Comparison of ENCODE assay signal across 9 mouse cellular contexts in genomic region chr15:99421152-99421551, GRCm38 (mm10). TPM values are rescaled to one million over a fixed set of nuclear protein-coding genes. Genes with fewer than 3 reads are reported as not detected.
DNase-seq lines count a peak whose midpoint lies in the region; ATAC-seq and TF ChIP-seq lines count a peak whose summit lies in the region.
"Had no signal": no experiment of that assay in that cellular context is flagged by ENCODE, and none has a peak within 500 bp of the region (broad histone marks: within the 10 kb centered on the region; RNA-seq: fewer than 3 reads in every experiment).

No protein-coding gene starts in this region.

- H3K36me3 ChIP-seq in kidney, adult 2 months (ENCODE audit: control insufficient read depth, insufficient read depth, low read length), result no peaks in the 10 kb centered on the region
- peaks cover 48% of the 10 kb centered on the region for H3K36me3 ChIP-seq in embryonic facial prominence, embryonic 13.5 days
- peaks cover 42% of the 10 kb centered on the region for H3K36me3 ChIP-seq in hindbrain, embryonic 14.5 days (replicated peaks; ENCODE audit: control insufficient read depth, insufficient read depth)

- peak overlapping the region; percentile 46 for H3K4me2 ChIP-seq in embryonic facial prominence, embryonic 13.5 days
- H3K4me2 ChIP-seq in hindbrain, embryonic 14.5 days (replicated peaks), result 0 out of 2 replicates have a peak overlapping the region, but pooled peaks have one; percentile 40

- peak overlapping the region; percentile 90 for H3K27ac ChIP-seq in kidney, adult 2 months (ENCODE audit: insufficient read depth, low read depth, low read length)
- peak overlapping the region; percentile 89 for H3K27ac ChIP-seq in embryonic facial prominence, embryonic 13.5 days
- peak overlapping the region; percentile 44 for H3K27ac ChIP-seq in hindbrain, embryonic 14.5 days

- WGBS in kidney, adult 2 months, result 65% methylated on average over 9 of the region's 9 CpGs
- 70% methylated on average over 9 of the region's 9 CpGs for WGBS in embryonic facial prominence, embryonic 13.5 days
- WGBS in hindbrain, embryonic 14.5 days, result 81% methylated on average over 9 of the region's 9 CpGs

- H3K4me3 ChIP-seq in kidney, adult 2 months (ENCODE audit: insufficient read depth, low read depth, low read length), result no peak overlapping the region
- H3K4me3 ChIP-seq in embryonic facial prominence, embryonic 13.5 days, result no peak overlapping the region
- H3K4me3 ChIP-seq in hindbrain, embryonic 14.5 days (replicated peaks; ENCODE audit: low read length), result no peak overlapping the region

- H3K27me3 ChIP-seq in kidney, adult 2 months (replicated peaks; ENCODE audit: control insufficient read depth, insufficient read depth, low read length), result no peaks in the 10 kb centered on the region
- H3K27me3 ChIP-seq in embryonic facial prominence, embryonic 13.5 days, result no peaks in the 10 kb centered on the region
- H3K27me3 ChIP-seq in hindbrain, embryonic 14.5 days (ENCODE audit: control insufficient read depth, insufficient read depth, low read length), result no peaks in the 10 kb centered on the region
- H3K27me3 ChIP-seq: Patski had no signal

- no peak for TF ChIP-seq CTCF in kidney, adult 2 months (conservative IDR thresholded peaks at IDR 0.05; ENCODE audit: insufficient read depth, insufficient read length, low read depth, low read length)

- H3K9me3 ChIP-seq in embryonic facial prominence, embryonic 13.5 days, result no peaks in the 10 kb centered on the region
- H3K9me3 ChIP-seq in hindbrain, embryonic 14.5 days (ENCODE audit: control insufficient read depth, low read length), result no peaks in the 10 kb centered on the region

- H3K4me1 ChIP-seq in kidney, adult 2 months (ENCODE audit: control insufficient read depth, insufficient read depth, low read length), result peaks cover 6% of the 10 kb centered on the region; the same call in 1 of the 2 replicates
- H3K4me1 ChIP-seq in embryonic facial prominence, embryonic 13.5 days, result peaks cover 32% of the 10 kb centered on the region
- peaks cover 10% of the 10 kb centered on the region for H3K4me1 ChIP-seq in hindbrain, embryonic 14.5 days (replicated peaks; ENCODE audit: control insufficient read depth, insufficient read depth, low read length)

- no peak for TF ChIP-seq POLR2A in kidney, adult 2 months (IDR thresholded peaks at IDR 0.05; ENCODE audit: low read depth, low read length)

- ATAC-seq in embryonic facial prominence, embryonic 13.5 days (ENCODE audit: insufficient number of reproducible peaks, insufficient read depth, low FRiP score, low TSS enrichment, low read depth), result no peak
- ATAC-seq in hindbrain, embryonic 14.5 days (ENCODE audit: low FRiP score), result no peak
- ATAC-seq: Patski had no signal

- H3K9ac ChIP-seq in embryonic facial prominence, embryonic 13.5 days, result no peak overlapping the region
- no peak overlapping the region for H3K9ac ChIP-seq in hindbrain, embryonic 14.5 days

- DNase-seq in kidney, adult 2 months, result peak; percentile 43
- DNase-seq in kidney, postnatal 25 days, result no peak
- DNase-seq in hindbrain, embryonic 14.5 days (ENCODE audit: low spot score), result no peak
- peak; percentile 68 for DNase-seq in lung, postnatal 10 days
- DNase-seq in urinary bladder, postnatal 25 days (ENCODE audit: low spot score), result no peak
- DNase-seq in right cerebral cortex, postnatal 4 days, result no peak
- DNase-seq in gastrocnemius, postnatal 4 days (ENCODE audit: low spot score in 2 of 2), result no peak

RNA-seq across cellular contexts. Expression of gene Tmbim6, which starts 28.5 kb away (rescaled TPM):
- polyA plus RNA-seq in kidney, adult 2 months (2012; rRNA removed), result 2,322 and 2,701 TPM in 2 replicates
- polyA plus RNA-seq in embryonic facial prominence, embryonic 13.5 days (2015; fragmentation: Nextera tagmentation; extraction: Ambion mirVana), result 266 and 285 TPM in 2 replicates
- 262 and 272 TPM in 2 replicates for polyA plus RNA-seq in hindbrain, embryonic 14.5 days (2014; fragmentation: Nextera tagmentation; extraction: Ambion mirVana)
- 100 to 1,000 TPM; 205 to 215 TPM for total RNA-seq in gastrocnemius, postnatal 4 days (2021)

RNA-seq across cellular contexts. Expression of gene Nckap5l, which starts 36.4 kb away (rescaled TPM):
- polyA plus RNA-seq in kidney, adult 2 months (2012; rRNA removed), result 3.1 and 3.9 TPM in 2 replicates
- polyA plus RNA-seq in embryonic facial prominence, embryonic 13.5 days (2015; fragmentation: Nextera tagmentation; extraction: Ambion mirVana), result 9.4 and 10.3 TPM in 2 replicates
- polyA plus RNA-seq in hindbrain, embryonic 14.5 days (2014; fragmentation: Nextera tagmentation; extraction: Ambion mirVana), result 16.2 and 19.3 TPM in 2 replicates
- 10 to 100 TPM; 37.2 to 39.4 TPM for total RNA-seq in gastrocnemius, postnatal 4 days (2021)

RNA-seq across cellular contexts. Expression of gene Fmnl3, which starts 50.9 kb away (rescaled TPM):
- polyA plus RNA-seq in kidney, adult 2 months (2012; rRNA removed), result 26.8 and 26.9 TPM in 2 replicates
- polyA plus RNA-seq in embryonic facial prominence, embryonic 13.5 days (2015; fragmentation: Nextera tagmentation; extraction: Ambion mirVana), result 29.0 and 29.5 TPM in 2 replicates
- polyA plus RNA-seq in hindbrain, embryonic 14.5 days (2014; fragmentation: Nextera tagmentation; extraction: Ambion mirVana), result 9.0 and 9.2 TPM in 2 replicates
- total RNA-seq in gastrocnemius, postnatal 4 days (2021), result 10 to 100 TPM; 32.3 to 35.7 TPM

RNA-seq across cellular contexts. Expression of gene Bcdin3d, which starts 53.4 kb away (rescaled TPM):
- polyA plus RNA-seq in kidney, adult 2 months (2012; rRNA removed), result 5.8 and 7.0 TPM in 2 replicates
- polyA plus RNA-seq in embryonic facial prominence, embryonic 13.5 days (2015; fragmentation: Nextera tagmentation; extraction: Ambion mirVana), result 16.3 and 17.3 TPM in 2 replicates
- polyA plus RNA-seq in hindbrain, embryonic 14.5 days (2014; fragmentation: Nextera tagmentation; extraction: Ambion mirVana), result 16.5 and 19.6 TPM in 2 replicates
- total RNA-seq in gastrocnemius, postnatal 4 days (2021), result 1 to 10 TPM; 7.2 to 7.4 TPM

Comparison
In these comparisons a context has a peak if more than half of its experiments do, and no peak if none do; other contexts are left out.
1. DNase-seq: peak in kidney, adult 2 months (single experiment) and lung, postnatal 10 days (single experiment); none in kidney, postnatal 25 days (0 of 2), hindbrain, embryonic 14.5 days (single experiment), urinary bladder, postnatal 25 days (single experiment), right cerebral cortex, postnatal 4 days (single experiment) and gastrocnemius, postnatal 4 days (0 of 2).
2. Peak in every context shown above with its lines, with median percentiles within 50 percentile points of each other: H3K27ac ChIP-seq.